Mouse (Mus musculus): ENCODE data around the gene Zfp710.

Gene Zfp710

GRCm38 (mm10) chr7:80057781-80058180 lies 33.2 kb downstream of the Zfp710 start:
- DNase-seq (ENCODE audit: low spot score): no peak

GRCm38 (mm10) chr7:80058405-80059063 lies 33.9 kb downstream of the Zfp710 start:
- no peak for DNase-seq (ENCODE audit: low spot score)

DNA sequence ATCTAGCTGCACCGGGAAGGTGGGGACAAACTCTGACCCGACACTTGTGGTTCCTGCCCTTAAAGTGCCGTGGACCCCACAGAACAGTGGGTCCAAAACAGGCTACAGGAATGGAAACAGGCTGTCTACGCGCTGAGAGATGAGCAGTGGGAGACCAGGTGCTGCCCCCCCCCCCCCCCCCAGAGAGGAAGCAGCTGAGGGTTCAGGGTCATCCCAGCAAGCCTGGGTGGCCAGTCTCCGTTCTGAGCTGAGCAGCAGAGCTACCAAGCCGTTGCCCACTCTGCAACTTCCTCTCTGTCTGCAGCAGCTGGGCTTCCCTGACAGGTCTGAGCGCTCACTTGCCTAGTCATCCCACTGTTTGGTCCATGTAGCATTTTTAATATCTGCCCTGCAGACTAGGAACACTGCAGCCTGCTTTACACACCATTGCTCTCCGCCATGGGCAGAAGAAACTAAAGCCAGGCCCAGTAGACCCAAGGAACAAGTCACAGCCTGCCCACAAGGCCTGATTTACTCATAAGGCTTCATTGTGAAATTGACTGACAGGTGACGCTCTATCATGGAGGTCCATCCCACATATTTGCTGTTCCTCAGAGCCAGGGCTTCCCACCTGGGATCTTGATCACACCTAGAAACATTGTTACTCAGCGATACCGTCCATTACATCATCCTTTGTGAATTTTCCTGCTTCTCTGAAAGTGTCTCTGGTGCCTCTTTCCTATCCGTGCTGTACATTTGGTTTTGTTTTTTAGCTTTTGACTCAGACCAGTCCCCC lies 34.6 kb downstream of the Zfp710 start:
- no peak for DNase-seq (ENCODE audit: low spot score)

DNA sequence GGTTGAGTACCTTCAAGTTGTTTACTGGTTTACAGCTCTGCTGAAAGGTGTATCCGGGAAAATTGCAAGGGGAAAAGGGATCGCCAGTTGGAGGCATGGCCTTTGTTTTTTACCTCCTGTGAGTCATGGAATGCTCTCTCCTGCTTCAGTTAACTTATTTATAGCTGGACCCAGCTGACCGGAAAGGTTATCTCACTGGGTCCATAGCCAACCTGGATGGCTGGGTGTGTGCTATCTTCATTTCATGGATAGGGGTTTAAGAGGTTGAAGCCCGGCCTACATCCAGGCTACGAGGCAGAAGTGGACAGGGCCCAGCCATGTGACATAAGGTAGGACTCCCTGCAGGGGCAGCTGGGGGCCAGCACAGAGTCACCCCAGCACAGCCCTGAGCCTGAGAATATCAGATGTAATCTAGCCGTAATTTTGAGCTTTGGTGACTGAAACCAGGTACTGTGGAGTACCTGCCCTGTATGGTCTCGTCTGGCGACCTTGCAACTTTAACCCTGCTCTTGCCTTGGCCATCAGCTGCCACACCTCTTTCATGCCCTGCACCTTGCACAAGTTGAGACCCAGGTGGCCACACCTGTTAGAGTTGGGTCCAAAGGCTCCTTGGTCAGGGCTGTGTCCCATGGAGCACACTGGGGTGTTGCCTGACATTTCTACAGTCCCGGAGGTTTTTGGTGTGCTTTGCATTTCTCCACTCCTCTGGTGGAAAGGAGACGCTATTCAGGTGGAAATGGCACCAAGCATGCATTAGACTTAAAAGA lies 35.6 kb downstream of the Zfp710 start:
- no peak for DNase-seq (ENCODE audit: low spot score)

DNA sequence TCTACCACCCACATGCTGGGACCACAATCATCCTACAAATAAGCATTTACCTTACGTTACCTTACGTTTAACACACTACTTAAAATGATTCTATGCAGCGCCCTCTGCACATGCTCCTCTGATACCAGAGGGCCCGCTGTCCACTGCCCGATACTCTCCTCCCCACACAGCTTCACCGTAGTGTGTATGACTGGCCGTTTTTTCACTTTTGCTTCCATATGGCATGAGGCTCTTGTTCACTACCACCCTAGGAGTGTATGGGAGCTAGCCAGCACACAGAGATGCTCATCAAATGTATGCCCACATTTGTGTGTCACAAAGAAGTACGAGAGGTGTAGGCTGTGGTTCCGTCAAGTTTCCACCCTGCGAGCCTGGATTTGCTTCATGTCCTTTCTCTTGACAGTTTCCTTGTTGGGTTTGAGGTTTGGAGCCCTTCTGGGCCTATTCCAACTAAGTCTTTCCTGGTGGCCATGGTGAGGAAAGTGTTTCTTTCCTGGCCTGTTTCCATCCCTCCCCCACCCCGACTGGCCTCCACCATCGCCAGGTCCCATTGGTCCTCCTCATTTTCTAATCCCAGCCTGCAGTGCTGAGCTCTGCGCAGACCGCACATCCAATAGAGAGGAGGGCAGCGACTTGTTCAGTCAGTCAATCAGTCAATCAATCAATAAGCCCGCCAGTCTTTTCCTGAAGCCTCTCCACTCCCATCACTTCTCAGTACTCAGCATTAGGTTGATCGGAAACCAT lies 37.6 kb downstream of the Zfp710 start:
- DNase-seq (ENCODE audit: low spot score): no peak

DNA sequence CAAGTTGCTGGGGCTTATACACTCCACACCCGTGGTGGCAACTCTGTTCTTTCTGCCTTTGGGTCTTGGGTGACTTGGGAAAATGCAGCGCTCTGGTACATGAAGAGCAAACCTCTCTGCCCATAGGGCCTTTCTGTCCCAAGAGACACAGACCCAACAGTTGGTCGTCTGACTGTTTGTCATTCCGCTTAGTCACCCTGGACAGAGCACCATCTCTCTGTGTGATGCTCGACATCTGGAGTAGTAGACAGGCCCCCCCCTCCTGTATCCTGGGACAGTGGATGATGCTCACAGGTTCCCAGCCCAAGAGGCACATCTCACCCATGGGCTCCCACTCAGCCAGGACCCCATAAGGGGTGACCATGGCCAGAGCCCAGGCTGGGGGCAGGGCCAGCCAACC lies 38.6 kb downstream of the Zfp710 start:
- DNase-seq (ENCODE audit: low spot score): no peak

- no peak for DNase-seq (ENCODE audit: low spot score)
Measured at GRCm38 (mm10) chr7:80063902-80064736, 39.5 kb downstream of the Zfp710 start.

- no peak for DNase-seq (ENCODE audit: low spot score)
Measured at GRCm38 (mm10) chr7:80065250-80065649, 40.6 kb downstream of the Zfp710 start.

GRCm38 (mm10) chr7:80066675-80067455 lies 42.3 kb downstream of the Zfp710 start:
- no peak for DNase-seq (ENCODE audit: low spot score)

DNA sequence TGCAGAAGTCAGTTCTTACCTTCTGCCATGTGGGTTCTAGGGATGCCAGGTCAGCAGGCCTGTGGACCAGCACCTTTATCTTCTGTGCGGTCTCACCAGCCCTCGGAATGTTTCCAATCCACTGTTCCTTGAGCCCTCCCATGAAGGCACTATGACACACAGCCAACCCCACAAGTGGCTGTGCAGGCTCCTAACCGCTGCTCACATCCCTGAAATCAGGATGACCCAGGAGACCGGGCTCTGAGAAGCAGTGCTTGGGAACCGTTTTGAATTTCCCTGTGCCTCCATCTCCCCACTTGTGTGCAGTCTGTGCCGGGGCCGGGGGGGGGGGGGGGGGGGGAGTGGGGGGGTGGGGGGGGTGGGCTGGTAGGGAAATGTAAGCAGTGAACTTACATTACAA lies 43.7 kb downstream of the Zfp710 start:
- no peak for DNase-seq (ENCODE audit: low spot score)

- DNase-seq (ENCODE audit: low spot score): peak; percentile 51
Measured at GRCm38 (mm10) chr7:80069615-80070327, 45.2 kb downstream of the Zfp710 start.

GRCm38 (mm10) chr7:80071209-80071608 lies 46.6 kb downstream of the Zfp710 start:
- no peak for DNase-seq (ENCODE audit: low spot score)

DNA sequence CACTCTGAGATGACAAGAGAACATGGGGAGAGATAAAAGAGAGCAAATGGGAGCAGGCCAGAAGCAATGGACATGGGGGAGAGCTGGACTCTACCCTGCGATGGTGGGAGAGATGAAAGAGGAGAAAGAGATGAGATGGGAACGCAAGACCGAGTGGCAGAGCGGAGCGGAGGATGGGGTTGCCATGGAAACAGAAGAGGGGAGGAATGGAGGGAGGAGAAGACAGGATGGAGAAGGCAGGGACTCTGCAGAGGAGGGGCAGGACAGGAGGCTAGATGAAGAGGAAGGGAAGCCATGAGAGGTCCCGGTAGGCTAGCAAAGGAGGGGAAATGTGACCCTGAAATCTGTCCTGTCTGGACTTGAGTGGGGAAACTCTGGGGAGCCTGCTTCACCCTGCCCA lies 47.7 kb downstream of the Zfp710 start:
- DNase-seq (ENCODE audit: low spot score): no peak

- DNase-seq (ENCODE audit: low spot score): no peak
Measured at GRCm38 (mm10) chr7:80073506-80073905, 48.9 kb downstream of the Zfp710 start.

GRCm38 (mm10) chr7:80074921-80075441 lies 50.4 kb downstream of the Zfp710 start:
- no peak for DNase-seq (ENCODE audit: low spot score)

GRCm38 (mm10) chr7:80075946-80076583 lies 51.5 kb downstream of the Zfp710 start:
- no peak for DNase-seq (ENCODE audit: low spot score)

DNA sequence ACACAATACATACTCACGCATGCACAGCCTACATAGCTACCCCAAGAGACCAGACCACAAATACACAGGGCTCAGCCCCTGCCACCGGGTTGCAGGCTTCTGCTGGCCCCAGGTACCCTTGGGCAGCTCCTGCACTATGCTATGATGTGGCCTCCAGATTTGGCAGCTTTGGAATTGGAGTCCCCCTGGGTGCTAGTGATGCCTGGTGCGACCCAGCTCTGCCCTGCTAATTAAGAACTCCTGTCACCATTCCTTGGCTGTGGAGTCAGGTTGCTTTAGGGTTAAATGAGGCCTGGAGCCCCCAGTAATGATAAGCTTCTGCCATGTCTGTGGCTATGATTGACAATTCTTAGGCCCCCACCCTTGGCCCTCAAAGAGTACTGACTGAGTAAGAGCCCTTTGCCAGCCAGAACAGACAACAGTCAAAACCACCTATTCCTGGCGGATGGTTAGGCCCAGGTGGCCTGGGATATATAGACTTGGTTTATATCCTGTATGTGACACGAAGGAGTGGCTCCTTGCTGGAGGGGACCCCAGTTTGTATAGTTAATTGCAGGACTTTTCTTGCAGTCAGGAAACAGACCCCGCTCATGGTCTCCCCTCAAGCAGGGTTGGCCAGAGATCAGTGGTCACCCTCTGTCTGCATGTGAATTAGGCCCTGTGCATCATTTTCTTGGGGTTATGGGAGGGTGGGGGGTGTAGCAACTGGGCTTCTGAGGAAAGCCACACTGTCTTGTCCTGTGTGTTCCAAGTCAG lies 52.5 kb downstream of the Zfp710 start:
- no peak for DNase-seq (ENCODE audit: low spot score)

DNA sequence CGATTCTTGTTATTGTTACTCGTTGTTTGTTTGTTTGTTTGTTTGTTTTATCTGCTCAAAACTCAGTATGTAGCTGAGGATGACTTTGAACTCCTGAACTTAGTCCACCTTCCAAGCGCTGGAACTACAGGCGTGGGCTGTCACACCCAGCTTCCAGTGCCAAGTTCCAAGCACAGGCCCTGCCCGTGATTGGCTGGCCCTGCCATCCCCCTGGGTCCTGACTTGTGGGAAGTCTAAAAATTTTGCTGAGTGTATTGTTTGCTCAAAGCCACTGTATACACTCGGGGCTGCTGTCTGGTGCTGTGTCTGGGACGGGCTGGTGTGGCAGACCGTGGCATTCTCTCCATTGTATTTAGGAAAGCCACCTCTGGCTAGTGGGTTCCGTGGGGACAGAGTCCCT lies 53.2 kb downstream of the Zfp710 start:
- no peak for DNase-seq (ENCODE audit: low spot score)

Data from ovary, postnatal 36 days (tissue).